Mouse (Mus musculus): ENCODE measurements around the gene Krtdap. TPM values are rescaled to one million over a fixed set of nuclear protein-coding genes. Genes with fewer than 3 reads are reported as not detected.

The Krtdap gene
- polyA plus RNA-seq, 1 experiment from 2014 or later, result 0.38 TPM

DNA sequence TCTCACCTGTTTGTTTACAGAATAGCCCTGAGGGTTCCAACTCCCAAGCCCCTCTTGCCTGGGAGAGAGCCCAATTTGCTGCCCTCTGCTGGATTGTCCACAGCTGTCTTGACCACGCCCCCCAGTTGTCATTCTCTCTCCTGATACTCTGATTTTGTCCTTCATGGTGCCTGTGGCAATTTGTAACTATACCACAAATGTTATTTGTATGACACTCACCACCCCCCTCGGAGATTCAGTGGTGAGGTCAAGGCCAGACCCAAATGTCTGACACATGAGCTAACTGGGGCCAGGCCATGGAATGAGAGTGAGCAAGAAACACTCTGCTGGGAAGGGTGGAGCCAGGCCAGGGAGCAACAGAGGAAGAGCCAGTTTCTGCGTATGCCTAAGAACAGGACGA is 28.8 kb upstream of the Krtdap start:
- Histone ChIP-seq H3K4me1 (ENCODE audit: control insufficient read depth, insufficient read depth, low read depth, low read length) (no peaks in the 10 kb centered on the region), H3K27ac (ENCODE audit: low read depth, low read length) (no peak overlapping the region), H3K4me3 (ENCODE audit: low read length) (no peak overlapping the region), H3K4me2 (ENCODE audit: low read length) (no peak overlapping the region), H3K27me3 (replicated peaks; ENCODE audit: control insufficient read depth, insufficient read depth, low read length) (no peaks in the 10 kb centered on the region; the same call in 1 of the 2 replicates), H3K36me3 (ENCODE audit: control insufficient read depth, insufficient read depth, low read length) (peaks cover 15% of the 10 kb centered on the region), H3K9ac (ENCODE audit: low read depth, low read length) (no peak overlapping the region), H3K9me3 (ENCODE audit: control insufficient read depth, low read length) (peaks cover 4% of the 10 kb centered on the region; the same call in 1 of the 2 replicates)
- 34% methylated on average over 4 of the region's 4 CpGs for WGBS
- no peak for ATAC-seq

DNA sequence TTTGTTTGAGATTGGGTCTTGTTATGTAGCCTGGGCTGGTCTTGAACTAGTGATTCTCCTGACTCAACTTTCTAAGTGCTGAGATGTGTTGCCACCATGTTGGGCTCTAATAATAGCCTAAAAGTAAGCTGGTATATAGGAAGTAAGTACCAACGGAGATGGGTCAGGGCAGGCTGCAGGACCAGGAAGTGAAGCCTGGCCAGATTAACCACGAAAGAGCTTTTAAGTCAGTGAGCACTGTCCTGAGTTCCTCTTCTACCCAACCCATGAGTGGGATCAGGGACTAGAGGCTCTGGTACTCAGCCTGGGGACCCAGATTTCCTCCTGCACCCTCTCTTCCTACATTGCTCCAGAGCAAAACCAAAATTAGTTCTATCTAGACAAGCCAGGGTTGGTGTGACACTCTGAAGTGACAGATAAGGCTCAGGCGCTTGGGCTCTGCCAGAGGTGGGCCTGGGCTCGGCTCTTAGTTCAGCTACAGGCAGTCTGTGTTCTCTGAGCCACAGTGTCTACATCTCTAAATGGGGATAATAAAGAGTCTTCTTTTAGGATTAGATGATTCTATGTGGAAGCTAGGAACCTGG is 25.8 kb upstream of the Krtdap start:
- no peaks in the 10 kb centered on the region for H3K36me3 ChIP-seq (ENCODE audit: control insufficient read depth, insufficient read depth, low read length)
- H3K4me3 ChIP-seq (ENCODE audit: low read length), result no peak overlapping the region
- ATAC-seq, result no peak
- H3K4me1 ChIP-seq (ENCODE audit: control insufficient read depth, insufficient read depth, low read depth, low read length), result no peaks in the 10 kb centered on the region
- 80% methylated on average over 4 of the region's 4 CpGs for WGBS
- no peak overlapping the region for H3K4me2 ChIP-seq (ENCODE audit: low read length)
- H3K27me3 ChIP-seq (replicated peaks; ENCODE audit: control insufficient read depth, insufficient read depth, low read length), result no peaks in the 10 kb centered on the region; the same call in 1 of the 2 replicates
- no peaks in the 10 kb centered on the region for H3K9me3 ChIP-seq (ENCODE audit: control insufficient read depth, low read length)
- H3K27ac ChIP-seq (ENCODE audit: low read depth, low read length), result no peak overlapping the region
- H3K9ac ChIP-seq (ENCODE audit: low read depth, low read length), result no peak overlapping the region

DNA sequence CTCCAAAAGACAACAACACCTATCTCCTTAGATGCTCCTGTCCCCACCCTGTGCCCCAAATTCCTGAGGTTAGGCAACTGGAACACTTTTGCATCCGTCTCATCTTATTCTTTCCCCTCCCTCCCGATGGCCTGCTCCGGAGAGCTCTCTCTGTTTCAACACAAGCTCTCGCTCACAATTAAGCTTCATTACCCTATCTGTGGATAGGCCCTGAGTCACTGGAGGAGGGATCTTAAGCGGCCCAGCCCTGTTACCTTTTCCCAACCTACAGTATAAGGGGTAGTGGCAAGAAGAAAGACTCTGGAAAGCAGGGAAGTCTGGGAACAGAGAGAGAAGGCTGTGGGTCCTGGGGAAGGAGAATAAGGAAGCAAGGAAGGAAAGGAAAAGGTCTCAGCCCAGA is 24.2 kb upstream of the Krtdap start, which contains the start of gene Dmkn:
Gene Dmkn (plus strand): TSS at position 301 of the 400 bp plus-strand sequence.
- no peak within 1 kb of the TSS for H3K4me3 ChIP-seq (ENCODE audit: low read length)
- H3K4me1 ChIP-seq (ENCODE audit: control insufficient read depth, insufficient read depth, low read depth, low read length), result no peaks in the 10 kb centered on the region
- H3K9me3 ChIP-seq (ENCODE audit: control insufficient read depth, low read length), result no peaks in the 10 kb centered on the region
- no peaks in the 10 kb centered on the region for H3K36me3 ChIP-seq (ENCODE audit: control insufficient read depth, insufficient read depth, low read length)
- H3K27ac ChIP-seq (ENCODE audit: low read depth, low read length), result no peak within 1 kb of the TSS
- no peaks in the 10 kb centered on the region; the same call in 1 of the 2 replicates for H3K27me3 ChIP-seq (replicated peaks; ENCODE audit: control insufficient read depth, insufficient read depth, low read length)
- 44% methylated on average over 5 of the region's 5 CpGs for WGBS
- ATAC-seq, result no peak
- H3K9ac ChIP-seq (ENCODE audit: low read depth, low read length), result no peak within 1 kb of the TSS
- no peak within 1 kb of the TSS for H3K4me2 ChIP-seq (ENCODE audit: low read length)

DNA sequence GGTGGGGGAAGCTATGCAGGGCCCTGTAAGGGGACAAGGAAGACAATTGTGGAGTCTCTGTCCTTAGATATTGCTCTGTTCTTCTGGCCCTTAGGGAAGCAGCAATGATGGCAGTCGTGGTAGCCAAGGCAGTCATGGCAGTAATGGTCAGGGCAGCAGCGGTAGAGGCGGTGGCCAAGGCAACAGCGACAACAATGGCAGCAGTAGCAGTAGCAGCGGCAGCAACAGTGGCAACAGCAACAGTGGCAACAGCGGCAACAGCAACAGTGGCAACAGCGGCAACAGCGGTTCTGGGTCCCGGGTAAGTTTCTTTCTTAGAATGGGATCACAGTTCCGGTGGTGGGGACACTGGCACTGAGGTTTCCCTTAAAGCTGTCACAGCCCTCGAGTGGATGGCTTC is 22.5 kb upstream of the Krtdap start:
- H3K4me1 ChIP-seq (ENCODE audit: control insufficient read depth, insufficient read depth, low read depth, low read length), result no peaks in the 10 kb centered on the region
- H3K27ac ChIP-seq (ENCODE audit: low read depth, low read length), result no peak overlapping the region
- ATAC-seq, result no peak
- H3K27me3 ChIP-seq (replicated peaks; ENCODE audit: control insufficient read depth, insufficient read depth, low read length), result no peaks in the 10 kb centered on the region; the same call in 1 of the 2 replicates
- H3K9me3 ChIP-seq (ENCODE audit: control insufficient read depth, low read length), result no peaks in the 10 kb centered on the region
- peak overlapping the region; percentile 0; the same call in 1 of the 2 replicates for H3K4me2 ChIP-seq (ENCODE audit: low read length)
- H3K4me3 ChIP-seq (ENCODE audit: low read length), result no peak overlapping the region
- H3K36me3 ChIP-seq (ENCODE audit: control insufficient read depth, insufficient read depth, low read length), result no peaks in the 10 kb centered on the region
- H3K9ac ChIP-seq (ENCODE audit: low read depth, low read length), result no peak overlapping the region
- WGBS, result 48% methylated on average over 11 of the region's 11 CpGs

DNA sequence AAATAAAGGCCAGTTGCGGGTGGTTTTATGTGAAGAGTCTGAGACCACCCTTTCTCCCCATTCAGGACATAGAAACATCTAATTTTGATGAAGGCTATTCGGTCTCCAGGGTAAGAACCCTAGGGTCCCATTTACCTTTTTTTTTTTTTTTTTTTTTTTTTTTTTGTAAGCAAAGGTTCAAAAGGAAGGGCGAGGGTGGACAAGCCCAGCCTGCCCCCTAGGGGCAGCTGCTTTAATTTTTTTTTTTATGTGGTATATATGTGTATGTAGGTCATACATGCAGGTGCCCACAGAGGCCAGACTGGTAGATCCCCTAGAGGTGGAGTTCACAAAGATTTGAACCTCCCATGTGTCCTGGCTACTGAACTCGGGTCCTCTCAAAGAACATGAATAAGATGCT is 21.3 kb upstream of the Krtdap start:
- H3K9ac ChIP-seq (ENCODE audit: low read depth, low read length), result no peak overlapping the region
- H3K36me3 ChIP-seq (ENCODE audit: control insufficient read depth, insufficient read depth, low read length), result no peaks in the 10 kb centered on the region
- 87% methylated on average over 4 of the region's 4 CpGs for WGBS
- H3K4me2 ChIP-seq (ENCODE audit: low read length), result no peak overlapping the region
- H3K9me3 ChIP-seq (ENCODE audit: control insufficient read depth, low read length), result no peaks in the 10 kb centered on the region
- no peaks in the 10 kb centered on the region for H3K4me1 ChIP-seq (ENCODE audit: control insufficient read depth, insufficient read depth, low read depth, low read length)
- H3K4me3 ChIP-seq (ENCODE audit: low read length), result no peak overlapping the region
- ATAC-seq, result no peak
- H3K27ac ChIP-seq (ENCODE audit: low read depth, low read length), result no peak overlapping the region
- H3K27me3 ChIP-seq (replicated peaks; ENCODE audit: control insufficient read depth, insufficient read depth, low read length), result no peaks in the 10 kb centered on the region; the same call in 1 of the 2 replicates

DNA sequence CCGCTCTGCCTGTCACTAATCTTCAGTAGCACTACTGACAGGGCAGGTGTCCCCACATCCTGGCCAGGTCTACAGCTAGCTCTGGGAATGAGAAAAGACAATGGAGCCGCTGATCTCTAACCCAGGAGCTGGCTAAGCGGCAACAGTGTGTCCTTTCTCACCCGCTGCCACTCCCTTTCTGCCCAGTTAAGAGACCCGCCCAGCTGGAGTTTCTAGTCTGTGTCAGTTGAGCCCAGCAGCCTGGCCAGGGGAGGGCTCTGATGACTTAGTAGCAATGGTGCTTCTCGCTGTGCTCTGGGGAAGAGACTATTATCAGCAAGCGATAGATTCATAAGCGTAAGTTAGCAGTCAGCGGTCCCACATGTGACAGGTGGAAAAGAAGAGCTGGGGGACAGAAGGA is 18.5 kb upstream of the Krtdap start:
- no peak overlapping the region for H3K4me3 ChIP-seq (ENCODE audit: low read length)
- H3K27ac ChIP-seq (ENCODE audit: low read depth, low read length), result no peak overlapping the region
- no peaks in the 10 kb centered on the region for H3K9me3 ChIP-seq (ENCODE audit: control insufficient read depth, low read length)
- H3K27me3 ChIP-seq (replicated peaks; ENCODE audit: control insufficient read depth, insufficient read depth, low read length), result no peaks in the 10 kb centered on the region
- H3K36me3 ChIP-seq (ENCODE audit: control insufficient read depth, insufficient read depth, low read length), result no peaks in the 10 kb centered on the region
- H3K4me1 ChIP-seq (ENCODE audit: control insufficient read depth, insufficient read depth, low read depth, low read length), result no peaks in the 10 kb centered on the region
- no peak for ATAC-seq
- WGBS, result 32% methylated on average over 9 of the region's 9 CpGs
- no peak overlapping the region for H3K4me2 ChIP-seq (ENCODE audit: low read length)
- H3K9ac ChIP-seq (ENCODE audit: low read depth, low read length), result no peak overlapping the region

DNA sequence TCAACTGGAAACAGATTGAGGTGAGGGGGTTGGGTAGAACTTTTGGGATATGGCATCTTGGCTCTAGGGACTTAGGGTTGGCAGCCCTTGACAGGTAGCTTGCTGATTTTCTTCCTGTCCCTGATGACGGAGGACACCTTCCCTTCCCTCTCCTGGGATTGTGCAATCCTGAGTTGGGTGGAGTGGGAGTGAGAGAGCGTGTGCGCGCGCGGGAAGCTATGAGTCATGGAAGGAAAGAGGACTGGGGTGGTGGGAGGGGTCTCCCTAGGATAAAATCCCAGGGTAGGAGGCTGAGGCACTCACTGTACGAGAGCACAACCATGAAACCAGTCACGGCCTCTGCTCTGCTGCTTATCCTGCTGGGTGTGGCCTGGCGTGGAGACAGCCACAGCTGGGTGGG is 11.6 kb upstream of the Krtdap start:
- 94% methylated on average over 9 of the region's 9 CpGs for WGBS
- Histone ChIP-seq H3K27ac (ENCODE audit: low read depth, low read length) (no peak overlapping the region), H3K9ac (ENCODE audit: low read depth, low read length) (no peak overlapping the region), H3K4me3 (ENCODE audit: low read length) (no peak overlapping the region), H3K4me2 (ENCODE audit: low read length) (no peak overlapping the region), H3K36me3 (ENCODE audit: control insufficient read depth, insufficient read depth, low read length) (no peaks in the 10 kb centered on the region), H3K4me1 (ENCODE audit: control insufficient read depth, insufficient read depth, low read depth, low read length) (no peaks in the 10 kb centered on the region), H3K9me3 (ENCODE audit: control insufficient read depth, low read length) (no peaks in the 10 kb centered on the region), H3K27me3 (replicated peaks; ENCODE audit: control insufficient read depth, insufficient read depth, low read length) (no peaks in the 10 kb centered on the region)
- ATAC-seq, result no peak

DNA sequence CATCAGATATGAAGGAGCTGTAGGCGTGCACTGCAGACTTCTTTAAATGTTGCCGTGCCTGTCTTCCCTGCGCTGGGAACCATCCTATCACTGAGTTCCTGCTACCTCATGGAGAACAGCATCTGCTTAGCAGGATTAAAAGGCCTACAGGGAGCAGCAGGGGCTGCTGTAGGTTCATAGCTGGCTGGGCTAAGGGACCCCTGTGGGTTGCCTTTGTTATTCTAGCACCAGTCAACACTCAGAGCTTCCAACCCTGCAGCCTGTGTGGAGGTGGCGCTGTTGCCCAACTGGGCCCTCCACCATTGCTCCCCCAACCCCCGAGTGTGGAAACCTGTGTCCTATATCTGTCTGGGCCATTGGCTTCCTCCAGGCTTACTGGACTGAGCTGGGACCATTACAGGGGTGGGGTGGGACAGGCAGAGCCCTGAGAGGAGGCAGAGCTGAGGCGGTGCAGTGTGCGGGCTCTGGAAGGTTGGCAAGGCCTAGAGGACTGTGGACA is 10.6 kb upstream of the Krtdap start:
- H3K4me3 ChIP-seq (ENCODE audit: low read length), result no peak overlapping the region
- ATAC-seq, result no peak
- no peak overlapping the region for H3K4me2 ChIP-seq (ENCODE audit: low read length)
- H3K4me1 ChIP-seq (ENCODE audit: control insufficient read depth, insufficient read depth, low read depth, low read length), result no peaks in the 10 kb centered on the region
- H3K9me3 ChIP-seq (ENCODE audit: control insufficient read depth, low read length), result no peaks in the 10 kb centered on the region
- H3K9ac ChIP-seq (ENCODE audit: low read depth, low read length), result no peak overlapping the region
- H3K27me3 ChIP-seq (replicated peaks; ENCODE audit: control insufficient read depth, insufficient read depth, low read length), result no peaks in the 10 kb centered on the region
- whole genome bisulfite sequencing, result 40% methylated on average over 7 of the region's 7 CpGs
- H3K36me3 ChIP-seq (ENCODE audit: control insufficient read depth, insufficient read depth, low read length), result no peaks in the 10 kb centered on the region
- H3K27ac ChIP-seq (ENCODE audit: low read depth, low read length), result no peak overlapping the region

DNA sequence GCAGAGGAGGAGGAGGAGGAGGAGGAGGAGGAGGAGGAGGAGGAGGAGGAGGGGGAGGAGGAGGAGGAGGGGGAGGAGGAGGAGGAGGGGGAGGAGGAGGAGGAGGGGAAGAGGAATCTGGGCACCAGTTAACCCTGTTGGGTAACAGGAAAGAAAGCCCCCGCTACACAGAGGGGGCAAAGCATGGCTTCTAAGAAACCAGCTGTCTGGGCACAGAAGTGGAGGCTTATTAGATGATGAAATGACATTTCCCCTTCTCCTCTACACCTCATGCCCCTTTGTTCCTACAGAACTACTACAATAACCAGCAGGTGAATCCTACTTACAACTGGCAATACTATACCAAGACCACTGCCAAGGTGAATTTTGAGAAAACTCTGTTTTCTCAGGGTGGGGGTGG is 9.8 kb upstream of the Krtdap start:
- ATAC-seq, result no peak
- no peaks in the 10 kb centered on the region for H3K36me3 ChIP-seq (ENCODE audit: control insufficient read depth, insufficient read depth, low read length)
- WGBS, result 85% methylated on average over 1 of the region's 1 CpGs
- no peaks in the 10 kb centered on the region for H3K27me3 ChIP-seq (replicated peaks; ENCODE audit: control insufficient read depth, insufficient read depth, low read length)
- H3K4me1 ChIP-seq (ENCODE audit: control insufficient read depth, insufficient read depth, low read depth, low read length), result no peaks in the 10 kb centered on the region
- H3K4me2 ChIP-seq (ENCODE audit: low read length), result no peak overlapping the region
- no peak overlapping the region for H3K4me3 ChIP-seq (ENCODE audit: low read length)
- H3K9ac ChIP-seq (ENCODE audit: low read depth, low read length), result no peak overlapping the region
- H3K27ac ChIP-seq (ENCODE audit: low read depth, low read length), result no peak overlapping the region
- no peaks in the 10 kb centered on the region for H3K9me3 ChIP-seq (ENCODE audit: control insufficient read depth, low read length)

Measured in hindbrain, embryonic 16.5 days (tissue).